Mouse (Mus musculus): Measurements from ENCODE around the gene Tubb2a. TPM values are rescaled to one million over a fixed set of nuclear protein-coding genes. Genes with fewer than 3 reads are reported as not detected.

The Tubb2a gene
- total and polyA plus RNA-seq, 2 experiments from 2014 or later, result 3,579 to 4,559 TPM

- WGBS, result 92% methylated on average over 3 of the region's 3 CpGs
- ATAC-seq (no peak), DNase-seq (no peak)
- Histone ChIP-seq H3K4me1 (ENCODE audit: insufficient read depth) (no peaks in the 10 kb centered on the region), H3K27me3 (ENCODE audit: insufficient read depth, low read length) (no peaks in the 10 kb centered on the region), H3K9me3 (ENCODE audit: low read length) (no peaks in the 10 kb centered on the region), H3K27ac (ENCODE audit: low read depth, low read length) (no peak overlapping the region), H3K4me2 (ENCODE audit: low read depth) (no peak overlapping the region), H3K36me3 (ENCODE audit: insufficient read depth) (peaks cover 24% of the 10 kb centered on the region), H3K9ac (no peak overlapping the region), H3K4me3 (ENCODE audit: low read depth, low read length) (no peak overlapping the region)
- no peak for TF ChIP-seq CTCF (IDR thresholded peaks at IDR 0.05; ENCODE audit: low read depth)
Observed at GRCm38 (mm10) chr13:34054983-34055382, 22.8 kb downstream of the Tubb2a start.

DNA sequence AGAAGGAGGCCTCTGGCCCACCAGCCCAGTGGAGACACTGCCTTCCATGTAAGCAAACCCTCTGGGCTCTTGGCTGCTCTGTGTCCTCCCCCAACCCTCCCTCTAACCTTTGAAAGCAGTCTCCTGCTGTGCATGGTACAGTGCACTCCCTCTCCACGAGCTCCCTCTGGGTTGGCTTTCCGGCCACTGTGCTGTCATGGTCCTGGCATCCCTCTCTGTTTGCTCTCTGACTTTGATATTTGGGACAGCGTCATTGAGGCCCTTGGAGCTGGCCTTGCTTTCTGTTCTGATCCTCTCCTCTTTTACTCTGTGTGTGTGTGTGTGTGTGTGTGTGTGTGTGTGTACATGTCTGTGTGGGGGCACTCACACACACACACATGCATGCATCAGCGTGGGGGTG is 23.4 kb downstream of the Tubb2a start:
- TF ChIP-seq CTCF (IDR thresholded peaks at IDR 0.05; ENCODE audit: low read depth), result no peak
- no peak overlapping the region for H3K27ac ChIP-seq (ENCODE audit: low read depth, low read length)
- H3K4me3 ChIP-seq (ENCODE audit: low read depth, low read length), result no peak overlapping the region
- H3K27me3 ChIP-seq (ENCODE audit: insufficient read depth, low read length), result no peaks in the 10 kb centered on the region
- DNase-seq (no peak), ATAC-seq (no peak)
- no peaks in the 10 kb centered on the region for H3K4me1 ChIP-seq (ENCODE audit: insufficient read depth)
- no peaks in the 10 kb centered on the region for H3K9me3 ChIP-seq (ENCODE audit: low read length)
- H3K36me3 ChIP-seq (ENCODE audit: insufficient read depth), result peaks cover 29% of the 10 kb centered on the region
- no peak overlapping the region for H3K4me2 ChIP-seq (ENCODE audit: low read depth)
- WGBS, result 63% methylated on average over 4 of the region's 4 CpGs
- no peak overlapping the region for H3K9ac ChIP-seq

DNA sequence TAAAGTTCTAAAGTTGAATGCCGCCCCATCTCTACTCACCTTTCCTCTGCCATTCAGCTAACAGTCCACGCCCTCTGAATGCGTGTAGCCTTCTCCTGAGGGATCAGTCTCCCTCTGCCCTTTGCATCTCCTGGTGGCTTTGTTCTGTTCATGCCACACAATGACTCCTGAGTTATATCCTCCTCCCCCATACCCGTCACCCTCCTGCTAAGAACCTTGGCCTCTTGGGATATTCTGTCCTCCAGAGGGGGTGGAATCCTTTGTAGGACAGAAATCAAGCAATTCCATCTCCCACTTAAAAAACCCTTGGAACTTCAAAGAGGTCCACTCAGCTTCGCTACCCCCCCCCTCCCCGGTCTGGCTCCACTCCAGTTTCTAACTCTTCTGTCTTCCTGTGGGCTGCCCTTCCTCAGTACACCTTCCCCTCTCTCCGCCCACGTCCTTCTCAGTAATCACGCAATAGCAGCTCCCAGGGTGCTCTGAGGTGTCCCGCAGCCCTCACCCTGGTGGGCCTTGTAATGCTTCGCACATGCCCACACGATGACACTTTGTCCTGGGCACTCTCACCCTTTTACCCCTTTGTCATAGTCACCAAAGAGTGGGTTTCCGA is 24.0 kb downstream of the Tubb2a start:
- no peak for ATAC-seq
- H3K4me1 ChIP-seq (ENCODE audit: insufficient read depth), result no peaks in the 10 kb centered on the region
- peaks cover 29% of the 10 kb centered on the region for H3K36me3 ChIP-seq (ENCODE audit: insufficient read depth)
- no peak overlapping the region for H3K27ac ChIP-seq (ENCODE audit: low read depth, low read length)
- no peak overlapping the region for H3K9ac ChIP-seq
- no peak overlapping the region for H3K4me3 ChIP-seq (ENCODE audit: low read depth, low read length)
- H3K27me3 ChIP-seq (ENCODE audit: insufficient read depth, low read length), result no peaks in the 10 kb centered on the region
- TF ChIP-seq CTCF (IDR thresholded peaks at IDR 0.05; ENCODE audit: low read depth), result no peak
- WGBS, result 80% methylated on average over 13 of the region's 13 CpGs
- no peak overlapping the region for H3K4me2 ChIP-seq (ENCODE audit: low read depth)
- H3K9me3 ChIP-seq (ENCODE audit: low read length), result no peaks in the 10 kb centered on the region
- no peak for DNase-seq

- no peak overlapping the region for H3K4me3 ChIP-seq (ENCODE audit: low read depth, low read length)
- no peak overlapping the region for H3K4me2 ChIP-seq (ENCODE audit: low read depth)
- no peak overlapping the region for H3K9ac ChIP-seq
- H3K4me1 ChIP-seq (ENCODE audit: insufficient read depth), result no peaks in the 10 kb centered on the region
- WGBS, result 97% methylated on average over 3 of the region's 3 CpGs
- ATAC-seq (no peak), DNase-seq (no peak)
- no peak overlapping the region for H3K27ac ChIP-seq (ENCODE audit: low read depth, low read length)
- H3K9me3 ChIP-seq (ENCODE audit: low read length), result no peaks in the 10 kb centered on the region
- H3K27me3 ChIP-seq (ENCODE audit: insufficient read depth, low read length), result no peaks in the 10 kb centered on the region
- peaks cover 25% of the 10 kb centered on the region for H3K36me3 ChIP-seq (ENCODE audit: insufficient read depth)
- no peak for TF ChIP-seq CTCF (IDR thresholded peaks at IDR 0.05; ENCODE audit: low read depth)
Observed at GRCm38 (mm10) chr13:34051692-34052091, 26.1 kb downstream of the Tubb2a start.

DNA sequence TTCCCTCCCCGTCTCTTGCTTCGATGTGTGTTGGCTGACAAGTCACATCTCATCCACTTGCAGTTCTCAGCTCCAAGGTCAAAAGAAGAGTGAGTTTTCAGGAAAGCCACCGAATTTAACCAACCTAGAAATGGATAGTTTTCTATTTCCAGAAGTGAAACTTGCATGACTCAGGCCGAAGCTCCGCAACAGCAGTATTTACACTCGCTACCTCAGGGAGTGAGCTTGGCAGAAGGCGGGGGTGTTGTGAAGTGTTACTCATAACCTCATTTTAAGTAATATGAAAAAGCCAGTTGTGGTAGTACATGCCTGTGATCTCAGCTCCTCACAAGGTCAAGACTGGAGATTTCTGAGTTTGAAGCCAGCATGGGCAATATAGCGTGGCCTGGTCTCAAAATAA is 27.3 kb downstream of the Tubb2a start:
- WGBS, result 92% methylated on average over 8 of the region's 8 CpGs
- Histone ChIP-seq H3K4me2 (ENCODE audit: low read depth) (no peak overlapping the region), H3K4me3 (ENCODE audit: low read depth, low read length) (no peak overlapping the region), H3K9ac (no peak overlapping the region), H3K4me1 (ENCODE audit: insufficient read depth) (no peaks in the 10 kb centered on the region), H3K27me3 (ENCODE audit: insufficient read depth, low read length) (no peaks in the 10 kb centered on the region), H3K36me3 (ENCODE audit: insufficient read depth) (peaks cover 25% of the 10 kb centered on the region), H3K9me3 (ENCODE audit: low read length) (no peaks in the 10 kb centered on the region), H3K27ac (ENCODE audit: low read depth, low read length) (no peak overlapping the region)
- DNase-seq (no peak), ATAC-seq (no peak)
- no peak for TF ChIP-seq CTCF (IDR thresholded peaks at IDR 0.05; ENCODE audit: low read depth)

GRCm38 (mm10) chr13:34047526-34047925 is 30.3 kb downstream of the Tubb2a start:
- Histone ChIP-seq H3K4me3 (ENCODE audit: low read depth, low read length) (no peak overlapping the region), H3K36me3 (ENCODE audit: insufficient read depth) (peaks cover 16% of the 10 kb centered on the region), H3K9me3 (ENCODE audit: low read length) (no peaks in the 10 kb centered on the region), H3K27me3 (ENCODE audit: insufficient read depth, low read length) (no peaks in the 10 kb centered on the region), H3K9ac (no peak overlapping the region), H3K4me1 (ENCODE audit: insufficient read depth) (no peaks in the 10 kb centered on the region), H3K4me2 (ENCODE audit: low read depth) (no peak overlapping the region), H3K27ac (ENCODE audit: low read depth, low read length) (no peak overlapping the region)
- whole genome bisulfite sequencing, result 81% methylated on average over 3 of the region's 3 CpGs
- TF ChIP-seq CTCF (IDR thresholded peaks at IDR 0.05; ENCODE audit: low read depth), result no peak
- ATAC-seq (no peak), DNase-seq (no peak)

- H3K4me2 ChIP-seq (ENCODE audit: low read depth), result no peak overlapping the region
- H3K27me3 ChIP-seq (ENCODE audit: insufficient read depth, low read length), result no peaks in the 10 kb centered on the region
- TF ChIP-seq CTCF (IDR thresholded peaks at IDR 0.05; ENCODE audit: low read depth), result peak; percentile 97
- DNase-seq (peak; percentile 95), ATAC-seq (peak; percentile 99)
- peak overlapping the region; percentile 14; the same call in 1 of the 2 replicates for H3K9ac ChIP-seq
- no peaks in the 10 kb centered on the region for H3K9me3 ChIP-seq (ENCODE audit: low read length)
- H3K4me1 ChIP-seq (ENCODE audit: insufficient read depth), result no peaks in the 10 kb centered on the region
- WGBS, result 37% methylated on average over 11 of the region's 11 CpGs
- H3K4me3 ChIP-seq (ENCODE audit: low read depth, low read length), result no peak overlapping the region
- no peak overlapping the region for H3K27ac ChIP-seq (ENCODE audit: low read depth, low read length)
- peaks cover 8% of the 10 kb centered on the region for H3K36me3 ChIP-seq (ENCODE audit: insufficient read depth)
Observed at GRCm38 (mm10) chr13:34046421-34047012, 31.3 kb downstream of the Tubb2a start.

Data from forebrain, postnatal 0 days (tissue).